Mouse (Mus musculus) layer of hippocampus, postnatal 10 days (tissue): ENCODE measurements around the gene Rasef. TPM values are rescaled to one million over a fixed set of nuclear protein-coding genes. Genes with fewer than 3 reads are reported as not detected.
"Not testable (repeated sequence)": the region's sequence is repeated elsewhere in the genome, so short reads cannot be mapped to it uniquely, and the experiment has no call there.

Experiments used
- DNase-seq, 2 experiments: peaks; one replicate each; pipeline ENCODE4 v3.0.0; 2021; ENCODE audit warnings: low spot score in 2 of 2
- long read RNA-seq: library from polyadenylated mRNA; stranded (forward); transcript quantifications from one replicate; pipeline ENCODE4 v2.0.0, GENCODE M21; 2023
- total RNA-seq, 2 experiments: library from RNA; stranded (reverse); gene quantifications; 2 replicates each; pipeline ENCODE4 v1.2.3; 2021

Rasef gene
- total RNA-seq = 1 to 10 TPM in 1 of 2 experiments, under 1 TPM in 1; 0.58 to 1.1 TPM
- long read RNA-seq = 0 reads

- peak; percentile 22 to 40 for DNase-seq
Observed at GRCm38 (mm10) chr4:73790260-73791185, at the start of gene Rasef. Rasef (minus strand) TSS chr4:73790994.

- no peak for DNase-seq
Observed at GRCm38 (mm10) chr4:73826587-73826986, 35.8 kb upstream of the Rasef start.

- DNase-seq = no peak
Observed at GRCm38 (mm10) chr4:73791186-73791540, 369 bp upstream of the Rasef start.

GRCm38 (mm10) chr4:73789534-73789933, 1.3 kb downstream of the Rasef start:
- peak in 1 of 2 experiments; percentile 4 for DNase-seq

- no peak for DNase-seq
Observed at GRCm38 (mm10) chr4:73788076-73788730, 2.6 kb downstream of the Rasef start.

- DNase-seq = no peak
Observed at GRCm38 (mm10) chr4:73784147-73784546, 6.6 kb downstream of the Rasef start.

- no peak for DNase-seq
Observed at GRCm38 (mm10) chr4:73781061-73781460, 9.7 kb downstream of the Rasef start.

- DNase-seq = no peak
Observed at GRCm38 (mm10) chr4:73775266-73775665, 15.5 kb downstream of the Rasef start.

GRCm38 (mm10) chr4:73773831-73774810, 16.7 kb downstream of the Rasef start:
- no peak for DNase-seq

GRCm38 (mm10) chr4:73772028-73772427, 18.8 kb downstream of the Rasef start:
- DNase-seq = no peak

GRCm38 (mm10) chr4:73770592-73770991, 20.2 kb downstream of the Rasef start:
- DNase-seq = no peak

- DNase-seq = no peak
Observed at GRCm38 (mm10) chr4:73768156-73768555, 22.6 kb downstream of the Rasef start.

GRCm38 (mm10) chr4:73748219-73748618, 42.6 kb downstream of the Rasef start:
- DNase-seq = no peak

GRCm38 (mm10) chr4:73739439-73739838, 51.4 kb downstream of the Rasef start:
- DNase-seq = no peak

GRCm38 (mm10) chr4:73719819-73720218, 71.0 kb downstream of the Rasef start:
- DNase-seq = no peak

GRCm38 (mm10) chr4:73718761-73719160, 72.0 kb downstream of the Rasef start:
- DNase-seq = no peak

- DNase-seq = not testable (repeated sequence)
Observed at GRCm38 (mm10) chr4:73683216-73683615, 107.6 kb downstream of the Rasef start, which contains the start of gene Gm428. Gm428 (plus strand) TSS chr4:73683516.

GRCm38 (mm10) chr4:73668054-73668453, 122.7 kb downstream of the Rasef start, which contains the start of gene Gm11239:
Gm11239 (plus strand) TSS chr4:73668354.
- not testable (repeated sequence) for DNase-seq
